Mouse (Mus musculus) adrenal gland, adult 18-20 months (tissue): ENCODE results near the gene Snai1. TPM values are rescaled to one million over a fixed set of nuclear protein-coding genes. Genes with fewer than 3 reads are reported as not detected.

Source experiments
- DNase-seq, 2 experiments: peaks; one replicate each; pipeline ENCODE4 v3.0.0; 2021 to 2022; ENCODE audit warnings: low spot score in 2 of 2
- total RNA-seq, 2 experiments: library from RNA; stranded (reverse); gene quantifications; 1 replicate in 1 of 2; 2 replicates in 1 of 2; pipeline ENCODE4 v1.2.3; 2021

Snai1 gene
- total RNA-seq, 2 experiments from 2014 or later = 6.3 to 8.8 TPM

DNA sequence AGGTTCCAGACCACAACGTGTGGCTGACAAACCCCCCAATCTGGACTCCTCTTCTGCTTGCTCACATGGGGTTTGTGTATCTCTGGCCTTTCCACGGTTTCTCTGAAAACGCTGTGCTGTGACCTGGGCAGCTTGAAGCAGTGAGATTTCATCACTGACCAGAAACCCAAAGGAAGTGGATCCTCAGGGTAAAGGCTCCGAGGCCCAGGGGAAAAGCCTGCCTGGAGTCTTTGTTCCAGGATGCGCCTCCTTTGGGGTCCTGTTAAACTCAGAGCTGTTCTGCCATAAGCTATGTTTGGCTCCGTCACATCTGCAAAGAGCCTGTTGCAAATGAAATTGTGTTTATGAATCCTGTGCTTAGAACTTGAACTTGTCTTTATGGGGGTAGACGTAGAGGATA, 11.0 kb downstream of the Snai1 start:
- DNase-seq = no peak

GRCm38 (mm10) chr2:167550341-167550854, 12.4 kb downstream of the Snai1 start:
- DNase-seq = no peak

- DNase-seq = no peak
Observed at GRCm38 (mm10) chr2:167551342-167551920, 13.4 kb downstream of the Snai1 start.

- no peak for DNase-seq
Observed at GRCm38 (mm10) chr2:167552292-167552691, 14.3 kb downstream of the Snai1 start.

DNA sequence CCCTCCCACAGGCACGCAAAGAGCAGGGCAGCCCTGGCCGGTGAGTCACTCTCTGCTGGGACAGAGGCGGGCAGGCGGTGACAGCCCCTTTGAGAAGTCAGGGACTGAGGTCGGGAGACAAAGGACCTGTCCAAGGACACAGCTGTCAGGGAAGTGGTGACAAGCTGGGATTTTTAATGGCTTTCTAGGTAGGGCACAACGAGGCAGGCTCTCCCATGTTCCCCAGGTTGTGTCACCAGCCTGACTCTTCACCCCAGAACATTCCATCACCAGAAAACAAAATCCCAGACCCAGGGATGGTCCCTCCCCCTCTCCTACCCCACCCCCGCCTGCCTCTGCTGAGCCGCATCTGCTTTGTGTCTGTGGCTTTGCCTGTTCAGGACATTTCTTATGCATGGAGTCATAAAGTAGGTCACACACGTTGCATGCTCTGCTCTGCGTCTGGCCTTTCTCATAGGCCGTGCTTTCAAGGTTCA, 15.0 kb downstream of the Snai1 start:
- DNase-seq = peak in 1 of 2 experiments; percentile 59

DNA sequence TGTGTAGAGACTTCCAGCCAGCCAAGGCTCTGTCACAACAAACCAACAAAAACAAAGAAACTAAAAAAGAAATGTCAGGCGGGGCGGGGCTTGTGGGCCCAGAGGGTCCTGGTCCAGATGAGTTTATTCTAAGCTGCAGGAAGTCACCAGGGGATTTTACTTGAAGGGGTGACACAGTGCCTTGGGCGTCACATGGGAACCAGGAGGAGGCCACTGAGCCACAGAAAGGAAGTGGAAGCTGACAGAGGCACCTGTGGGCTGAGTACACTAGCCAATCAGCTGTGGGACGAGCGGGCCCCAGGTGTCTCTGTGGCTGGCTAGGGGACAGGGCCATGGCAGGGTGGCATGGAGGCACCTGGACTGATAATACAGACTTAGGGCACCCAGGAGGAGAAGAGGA, 17.8 kb downstream of the Snai1 start:
- no peak for DNase-seq

- DNase-seq = no peak
Observed at GRCm38 (mm10) chr2:167559413-167559812, 21.4 kb downstream of the Snai1 start.

DNA sequence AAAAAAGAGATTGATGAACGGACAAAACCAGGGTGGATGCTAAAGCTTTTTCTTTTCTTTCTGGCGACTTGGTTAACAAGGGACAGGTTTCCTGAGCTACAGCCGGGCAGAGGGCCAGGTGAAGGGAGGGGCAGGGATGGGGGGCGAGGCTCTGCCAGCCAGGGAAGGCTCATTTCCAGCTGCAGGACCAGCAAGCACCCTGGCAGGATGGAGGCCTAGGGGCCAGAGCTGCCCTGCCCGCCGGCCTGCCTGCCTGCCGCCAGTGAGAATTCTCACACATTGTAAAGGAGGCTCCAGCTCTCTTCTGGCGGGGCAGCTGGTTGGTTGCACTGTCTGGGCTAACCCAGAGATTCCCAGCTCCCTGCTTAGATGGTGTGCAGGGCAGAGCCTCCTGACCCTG, 24.1 kb downstream of the Snai1 start:
- DNase-seq = no peak

DNA sequence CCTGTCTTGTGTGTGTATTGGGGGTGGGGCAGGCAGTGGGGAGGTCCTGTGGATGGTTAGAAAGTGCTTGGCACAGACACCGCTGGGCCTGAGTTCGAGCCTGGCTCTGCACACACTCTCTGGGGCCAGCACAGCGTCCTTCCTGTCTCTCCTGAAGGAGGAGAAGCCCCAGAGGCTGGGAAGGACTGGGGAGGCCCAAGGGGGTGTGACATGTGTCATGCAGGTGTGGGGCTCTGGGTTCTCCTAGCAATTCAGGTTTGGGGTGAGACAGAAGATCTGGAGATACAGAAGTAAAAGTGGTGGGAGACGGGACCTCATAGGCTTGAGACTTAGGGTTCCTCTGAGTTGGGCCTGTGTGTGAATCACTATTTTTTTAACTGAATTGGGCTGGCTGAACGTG, 25.0 kb downstream of the Snai1 start:
- DNase-seq = no peak

GRCm38 (mm10) chr2:167563703-167564102, 25.7 kb downstream of the Snai1 start:
- DNase-seq = no peak

- no peak for DNase-seq
Observed at GRCm38 (mm10) chr2:167564551-167565311, 26.7 kb downstream of the Snai1 start.

DNA sequence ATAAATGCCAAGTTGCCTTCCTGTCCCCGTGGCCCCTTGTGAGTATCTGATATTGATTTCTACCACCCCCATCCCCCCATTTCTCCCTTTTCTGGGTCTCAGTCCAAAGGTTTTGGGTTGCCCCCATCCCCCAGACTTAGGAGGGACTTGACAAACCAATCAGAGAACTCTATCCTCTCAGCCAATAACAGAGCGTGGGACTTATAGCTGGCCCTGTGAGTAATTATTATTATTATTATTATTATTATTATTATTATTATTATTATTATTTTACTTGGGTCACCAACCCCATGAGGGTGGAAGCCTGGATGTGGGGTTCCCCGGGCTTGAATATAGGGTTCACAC, 27.3 kb downstream of the Snai1 start:
- DNase-seq = no peak

GRCm38 (mm10) chr2:167565682-167566081, 27.7 kb downstream of the Snai1 start:
- no peak for DNase-seq

DNA sequence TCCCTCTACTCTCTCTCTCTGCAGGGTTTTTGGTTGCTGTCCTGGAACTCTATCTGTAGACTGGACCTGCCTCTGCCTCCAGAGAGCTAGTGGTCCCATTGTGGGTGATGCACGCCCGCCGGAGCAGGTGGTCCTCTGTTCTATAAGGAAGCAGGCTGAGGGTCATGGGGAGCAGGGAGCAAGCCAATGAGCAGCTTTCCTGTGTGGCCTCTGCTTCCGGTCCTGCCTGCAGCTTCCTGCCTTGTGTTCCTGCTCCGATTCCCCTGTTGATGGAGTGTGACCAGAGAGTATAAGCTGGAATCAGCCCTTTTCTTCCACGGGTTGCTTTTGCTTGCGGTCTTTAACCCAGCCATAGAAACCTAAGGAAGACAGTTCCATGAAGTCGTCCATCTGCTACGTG, 30.1 kb downstream of the Snai1 start:
- no peak for DNase-seq

GRCm38 (mm10) chr2:167569934-167570651, 32.1 kb downstream of the Snai1 start:
- DNase-seq = peak; percentile 72 to 73

GRCm38 (mm10) chr2:167570815-167571214, 32.8 kb downstream of the Snai1 start:
- no peak for DNase-seq

DNA sequence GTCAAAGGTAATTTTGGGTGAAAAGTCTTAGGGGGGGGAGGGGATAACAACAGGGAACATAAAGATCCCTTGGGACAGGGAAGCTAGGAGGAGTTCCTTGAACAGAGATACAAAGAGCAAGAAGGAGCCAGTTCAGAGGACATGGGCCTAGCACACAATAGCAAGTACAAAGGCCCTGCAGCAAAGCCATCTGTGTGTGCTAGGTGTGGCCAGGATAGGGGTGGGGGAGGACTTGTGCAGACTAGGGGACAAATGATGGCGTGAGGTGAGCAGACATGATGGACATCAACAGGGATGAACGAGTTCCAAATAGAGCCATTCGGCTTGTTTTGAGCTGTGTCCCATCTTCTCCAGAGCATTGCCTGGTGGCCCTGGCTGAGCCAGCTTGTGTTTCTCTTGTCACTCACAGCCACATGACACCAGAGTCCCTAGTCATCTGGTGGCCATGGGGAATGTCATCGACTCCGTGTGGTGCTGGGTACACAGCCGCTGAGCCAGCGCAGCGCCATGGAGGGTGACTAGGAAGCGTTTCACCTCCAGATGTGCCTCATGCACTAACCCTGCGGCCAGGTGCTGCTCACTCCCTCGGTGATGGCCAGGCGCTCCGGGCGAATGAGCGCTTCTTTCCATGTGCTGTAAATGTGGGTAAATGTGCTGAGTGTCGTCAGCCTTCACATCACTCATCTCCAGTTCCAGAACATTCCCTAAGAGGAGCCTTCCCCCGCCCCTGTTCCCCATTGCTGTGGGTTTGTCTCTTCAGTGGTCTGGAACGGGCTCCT, 33.6 kb downstream of the Snai1 start:
- no peak for DNase-seq

GRCm38 (mm10) chr2:167574814-167575213, 36.8 kb downstream of the Snai1 start:
- peak; percentile 44 to 46 for DNase-seq

DNA sequence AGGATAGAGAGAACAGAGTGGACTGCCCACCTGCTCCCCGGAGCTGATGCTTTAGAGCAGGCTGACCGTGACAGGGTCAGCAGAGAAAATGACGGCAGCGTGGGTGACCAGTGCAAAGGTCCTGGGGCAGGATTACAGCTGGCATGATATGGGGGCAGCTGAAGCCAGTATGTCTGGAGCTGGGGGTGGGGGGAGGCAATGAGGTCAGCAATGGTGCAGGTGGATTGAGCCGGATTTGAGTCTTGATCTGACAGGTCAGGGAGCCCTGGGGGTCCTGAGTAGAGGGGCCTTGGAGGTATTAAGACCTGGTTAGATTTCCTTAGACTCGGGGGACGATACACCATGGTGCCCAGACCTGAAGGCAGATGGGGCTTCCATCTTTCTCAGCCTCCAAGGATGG, 37.6 kb downstream of the Snai1 start:
- DNase-seq = no peak

GRCm38 (mm10) chr2:167576121-167576620, 38.2 kb downstream of the Snai1 start:
- DNase-seq = no peak

DNA sequence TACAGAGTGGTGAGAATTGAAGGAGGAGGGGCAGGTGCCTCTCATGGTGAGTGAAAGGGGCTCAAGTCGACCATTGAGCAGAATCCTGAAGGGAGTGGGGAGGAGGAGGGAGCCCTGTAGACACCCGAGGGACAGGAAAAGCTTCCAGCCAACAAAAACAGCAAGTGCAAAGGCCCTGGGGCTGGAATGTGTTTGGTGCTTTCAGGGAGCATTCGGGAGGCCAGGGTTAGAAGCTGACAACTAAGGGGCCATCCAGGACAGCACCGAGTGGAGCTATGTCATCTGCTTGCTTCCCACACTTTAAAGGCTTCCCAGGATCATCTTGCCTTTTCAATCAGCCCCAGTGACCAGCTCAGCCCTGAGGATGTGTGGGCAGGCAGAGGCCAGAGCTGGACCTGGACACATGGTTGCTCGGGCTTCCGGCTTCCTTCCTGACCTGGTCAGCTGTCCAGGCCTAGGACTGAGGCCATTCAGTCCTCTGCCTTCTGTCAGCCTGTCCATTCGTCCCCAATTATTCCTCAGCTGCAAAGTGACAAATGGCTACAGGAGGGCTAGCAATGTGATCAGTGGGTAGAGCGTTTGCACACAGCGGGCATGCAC, 39.3 kb downstream of the Snai1 start:
- DNase-seq = no peak
